Mouse (Mus musculus) MEL (cell line): ENCODE data around the gene Gm21970. TPM values are rescaled to one million over a fixed set of nuclear protein-coding genes. Genes with fewer than 3 reads are reported as not detected.

ENCODE experiments used
- DNase-seq: peaks from one replicate; pipeline ENCODE4 v3.0.0; 2011; ENCODE audit warnings: low read depth, low spot score
- H3K27ac ChIP-seq: 2 replicates; pipeline ENCODE4 v1.5.1; 2012; ENCODE audit warnings: low read depth, mild to moderate bottlenecking, control low read depth, low read length, moderate library complexity; ENCODE audit not compliant: control insufficient read depth
- H3K27me3 ChIP-seq, 2 experiments: fragments of 150-350 bp in 1 of 2; sonication (generic) in 1 of 2; 2 replicates each; pipeline ENCODE4 v1.6.1; 2012; ENCODE audit warnings: low read length in 2 of 2, mild to moderate bottlenecking in 2 of 2, improper control_type of control experiment in 1 of 2, moderate library complexity in 1 of 2; ENCODE audit not compliant: insufficient read depth in 2 of 2, control insufficient read depth in 1 of 2
- H3K36me3 ChIP-seq, 2 experiments: 2 replicates each; pipeline ENCODE4 v1.6.1; 2012 to 2014; ENCODE audit warnings: low read length in 2 of 2, improper control_type of control experiment in 1 of 2, inconsistent platforms in 1 of 2, mild to moderate bottlenecking in 1 of 2; ENCODE audit not compliant: insufficient read depth in 2 of 2, control insufficient read depth in 1 of 2
- H3K4me1 ChIP-seq, 2 experiments: fragments of 150-350 bp in 1 of 2; sonication (generic) in 1 of 2; 2 replicates each; pipeline ENCODE4 v1.6.1; 2012; ENCODE audit warnings: low read length in 2 of 2, improper control_type of control experiment in 1 of 2, mild to moderate bottlenecking in 1 of 2; ENCODE audit not compliant: insufficient read depth in 2 of 2, control insufficient read depth in 1 of 2
- H3K4me3 ChIP-seq, 2 experiments: fragments of 150-350 bp in 1 of 2; sonication (generic) in 1 of 2; 2 replicates each; pipeline ENCODE4 v1.5.1; 2012; ENCODE audit warnings: low read depth in 2 of 2, low read length in 2 of 2, mild to moderate bottlenecking in 2 of 2, moderate library complexity in 2 of 2, control low read depth in 1 of 2, improper control_type of control experiment in 1 of 2; ENCODE audit not compliant: control insufficient read depth in 1 of 2, insufficient read depth in 1 of 2
- H3K79me2 ChIP-seq: 2 replicates; pipeline ENCODE4 v1.6.1; 2012; ENCODE audit warnings: mild to moderate bottlenecking, low read length, moderate library complexity; ENCODE audit not compliant: control insufficient read depth, poor library complexity, insufficient read depth
- H3K9ac ChIP-seq: 2 replicates; pipeline ENCODE4 v1.6.1; 2012; ENCODE audit warnings: low read depth, mild to moderate bottlenecking, control low read depth, low read length, moderate library complexity; ENCODE audit not compliant: control insufficient read depth, poor library complexity, severe bottlenecking
- H3K9me3 ChIP-seq: fragments of 150-350 bp; sonication (generic); replicated peaks from 2 replicates; pipeline ENCODE4 v1.6.1; 2012; ENCODE audit warnings: mild to moderate bottlenecking, low read length, improper control_type of control experiment, moderate library complexity; ENCODE audit not compliant: insufficient read depth
- BHLHE40 ChIP-seq: IDR thresholded peaks from 2 replicates; pipeline ENCODE4 v1.6.1; 2012; ENCODE audit warnings: low read depth, mild to moderate bottlenecking, inconsistent platforms, low read length, improper control_type of control experiment, borderline replicate concordance
- CHD2 ChIP-seq: IDR thresholded peaks from 2 replicates; pipeline ENCODE4 v1.6.1; 2011; ENCODE audit warnings: low read length, improper control_type of control experiment
- CTCF ChIP-seq, 3 experiments: IDR thresholded peaks in 2 of 3; conservative IDR thresholded peaks in 1 of 3; 2 replicates each; pipeline ENCODE4 v1.5.1; 2011 to 2012; ENCODE audit warnings: low read length in 3 of 3, low read depth in 2 of 3, mild to moderate bottlenecking in 2 of 3, improper control_type of control experiment in 1 of 3, inconsistent platforms in 1 of 3, mixed read lengths in 1 of 3, moderate library complexity in 1 of 3; ENCODE audit not compliant: control insufficient read depth in 1 of 3, insufficient read depth in 1 of 3, poor library complexity in 1 of 3, severe bottlenecking in 1 of 3
- EP300 ChIP-seq, 2 experiments: IDR thresholded peaks; 2 replicates each; pipeline ENCODE4 v1.6.1; 2011; ENCODE audit warnings: improper control_type of control experiment in 2 of 2, low read length in 2 of 2, low read depth in 1 of 2, mild to moderate bottlenecking in 1 of 2
- MAFK ChIP-seq: IDR thresholded peaks from 2 replicates; pipeline ENCODE4 v1.6.1; 2011; ENCODE audit warnings: low read depth, mild to moderate bottlenecking, low read length, improper control_type of control experiment, borderline replicate concordance
- MAZ ChIP-seq: IDR thresholded peaks from 2 replicates; pipeline ENCODE4 v1.6.1; 2012; ENCODE audit warnings: low read depth, mild to moderate bottlenecking, inconsistent platforms, low read length, improper control_type of control experiment
- MEF2A ChIP-seq: IDR thresholded peaks from 2 replicates; pipeline ENCODE4 v1.6.1; 2014; ENCODE audit warnings: low read depth, mild to moderate bottlenecking, inconsistent platforms, low read length, improper control_type of control experiment; ENCODE audit not compliant: poor library complexity, insufficient replicate concordance, severe bottlenecking; ENCODE audit errors: extremely low read depth
- MYB ChIP-seq: IDR thresholded peaks from 2 replicates; pipeline ENCODE4 v1.6.1; 2011; ENCODE audit warnings: mild to moderate bottlenecking, low read depth, low read length, improper control_type of control experiment
- MYC ChIP-seq: IDR thresholded peaks from 2 replicates; pipeline ENCODE4 v1.6.1; 2011; ENCODE audit warnings: low read depth, mild to moderate bottlenecking, low read length, improper control_type of control experiment, moderate library complexity
- NELFE ChIP-seq: IDR thresholded peaks from 2 replicates; pipeline ENCODE4 v1.6.1; 2011; ENCODE audit warnings: low read depth, low read length, improper control_type of control experiment
- NRF1 ChIP-seq: IDR thresholded peaks from 2 replicates; pipeline ENCODE4 v1.6.1; 2014; ENCODE audit warnings: low read depth, mild to moderate bottlenecking, inconsistent platforms, low read length, improper control_type of control experiment, moderate library complexity; ENCODE audit not compliant: poor library complexity, insufficient read depth, severe bottlenecking
- POLR2AphosphoS5 ChIP-seq: IDR thresholded peaks from 2 replicates; pipeline ENCODE4 v1.6.1; 2012; ENCODE audit warnings: low read depth, borderline replicate concordance, mild to moderate bottlenecking, inconsistent platforms, low read length, moderate library complexity, mixed read lengths
- RCOR1 ChIP-seq: IDR thresholded peaks from 2 replicates; pipeline ENCODE4 v1.6.1; 2012; ENCODE audit warnings: low read depth, mild to moderate bottlenecking, inconsistent platforms, low read length, improper control_type of control experiment
- TAL1 ChIP-seq: IDR thresholded peaks from 2 replicates; pipeline ENCODE4 v1.6.1; 2012; ENCODE audit warnings: mild to moderate bottlenecking, inconsistent platforms, low read length, moderate library complexity, mixed read lengths
- TBP ChIP-seq: IDR thresholded peaks from 2 replicates; pipeline ENCODE4 v1.8.0; 2011; ENCODE audit warnings: low read depth, low read length, improper control_type of control experiment
- TCF12 ChIP-seq: IDR thresholded peaks from 2 replicates; pipeline ENCODE4 v1.6.1; 2014; ENCODE audit warnings: low read depth, mild to moderate bottlenecking, inconsistent platforms, low read length, improper control_type of control experiment, moderate library complexity
- USF1 ChIP-seq: IDR thresholded peaks from 2 replicates; pipeline ENCODE4 v1.6.1; 2014; ENCODE audit warnings: low read depth, mild to moderate bottlenecking, inconsistent platforms, low read length, improper control_type of control experiment, moderate library complexity
- USF2 ChIP-seq, 2 experiments: IDR thresholded peaks; 2 replicates each; pipeline ENCODE4 v1.6.1; 2011 to 2012; ENCODE audit warnings: improper control_type of control experiment in 2 of 2, low read length in 2 of 2, borderline replicate concordance in 1 of 2, inconsistent platforms in 1 of 2, low read depth in 1 of 2, mild to moderate bottlenecking in 1 of 2; ENCODE audit not compliant: insufficient read depth in 1 of 2
- ZC3H11A ChIP-seq: IDR thresholded peaks from 2 replicates; pipeline ENCODE4 v1.6.1; 2012; ENCODE audit warnings: low read depth, mild to moderate bottlenecking, inconsistent platforms, low read length, improper control_type of control experiment
- ZKSCAN1 ChIP-seq: IDR thresholded peaks from 2 replicates; pipeline ENCODE4 v1.6.1; 2012; ENCODE audit warnings: low read depth, mild to moderate bottlenecking, inconsistent platforms, low read length, improper control_type of control experiment, moderate library complexity
- ZNF384 ChIP-seq: IDR thresholded peaks from 2 replicates; pipeline ENCODE4 v1.6.1; 2012; ENCODE audit warnings: low read depth, mild to moderate bottlenecking, inconsistent platforms, low read length, improper control_type of control experiment
- polyA plus RNA-seq, 2 experiments: library from polyadenylated mRNA; stranded (reverse) in 1 of 2; unstranded in 1 of 2; fragments of >175 nt in 1 of 2; fragments of >200 nt in 1 of 2; gene quantifications; 2 replicates each; pipeline versions ENCODE4 v1.2.1 to v1.2.4; 2012; ENCODE audit warnings: low replicate concordance in 2 of 2, low read depth in 1 of 2; ENCODE audit not compliant: insufficient read length in 2 of 2, insufficient read depth in 1 of 2, missing spikeins in 1 of 2
- total RNA-seq: library from RNA; depleted of rRNA; stranded (reverse); fragments of 300-350 nt; gene quantifications from 2 replicates; pipeline ENCODE4 v1.2.3, GENCODE M21; 2012

Gm21970 gene
- total and polyA plus RNA-seq, 3 experiments: not detected

- Histone ChIP-seq H3K36me3 (peaks cover 0 to 26% of the 10 kb centered on the region in 2 experiments; a peak in 3 of 4 replicates), H3K27me3 (no peaks in the 10 kb centered on the region), H3K79me2 (no peaks in the 10 kb centered on the region), H3K9me3 (no peaks in the 10 kb centered on the region), H3K4me1 (peaks cover 16 to 19% of the 10 kb centered on the region in 2 experiments), H3K27ac (peak overlapping the region; percentile 31; the same call in 1 of the 2 replicates), H3K4me3 (no peak overlapping the region), H3K9ac (no peak overlapping the region)
- DNase-seq: no peak
- TF ChIP-seq CTCF (IDR thresholded peaks at IDR 0.05 in 2 of 3, conservative IDR thresholded peaks at IDR 0.05 in 1 of 3; ENCODE audit: control insufficient read depth in 1 of 3, insufficient read depth in 1 of 3, low read depth in 2 of 3, low read length in 3 of 3, poor library complexity in 1 of 3, severe bottlenecking in 1 of 3) (no peak), MYC (no peak), CHD2 (no peak), USF1 (no peak), ZNF384 (no peak), MAZ (no peak), MYB (no peak), USF2 (IDR thresholded peaks at IDR 0.05; ENCODE audit: borderline replicate concordance in 1 of 2, insufficient read depth in 1 of 2, low read depth in 1 of 2, low read length in 2 of 2) (no peak), RCOR1 (no peak), NELFE (no peak), MAFK (no peak), NRF1 (no peak)
Measured at GRCm38 (mm10) chr16:91398944-91399343, 7.4 kb downstream of the Gm21970 start.

- H3K9me3 ChIP-seq: no peaks in the 10 kb centered on the region
- no peak overlapping the region for H3K4me3 ChIP-seq
- DNase-seq: no peak
- H3K4me1 ChIP-seq: peaks cover 12 to 19% of the 10 kb centered on the region in 2 experiments
- H3K27me3 ChIP-seq: no peaks in the 10 kb centered on the region
- H3K79me2 ChIP-seq: peaks cover 4% of the 10 kb centered on the region; the same call in 1 of the 2 replicates
- H3K9ac ChIP-seq: no peak overlapping the region
- TF ChIP-seq TAL1 (no peak), MYC (no peak)
- H3K36me3 ChIP-seq: peaks cover 0 to 19% of the 10 kb centered on the region in 2 experiments; a peak in 2 of 4 replicates
- H3K27ac ChIP-seq: no peak overlapping the region
Measured at GRCm38 (mm10) chr16:91401569-91402165, 10.1 kb downstream of the Gm21970 start.

- Histone ChIP-seq H3K9me3 (no peaks in the 10 kb centered on the region), H3K4me1 (peaks cover 6 to 13% of the 10 kb centered on the region in 2 experiments; a peak in 2 of 4 replicates), H3K36me3 (peaks cover 0 to 13% of the 10 kb centered on the region in 2 experiments; a peak in 2 of 4 replicates), H3K4me3 (no peak overlapping the region), H3K79me2 (peaks cover 4% of the 10 kb centered on the region; the same call in 1 of the 2 replicates), H3K27me3 (no peaks in the 10 kb centered on the region), H3K9ac (no peak overlapping the region), H3K27ac (no peak overlapping the region)
- TF ChIP-seq POLR2AphosphoS5 (no peak), ZKSCAN1 (no peak), TCF12 (no peak), TBP (no peak), CTCF (IDR thresholded peaks at IDR 0.05 in 2 of 3, conservative IDR thresholded peaks at IDR 0.05 in 1 of 3; ENCODE audit: control insufficient read depth in 1 of 3, insufficient read depth in 1 of 3, low read depth in 2 of 3, low read length in 3 of 3, poor library complexity in 1 of 3, severe bottlenecking in 1 of 3) (no peak), USF1 (no peak), ZC3H11A (no peak), ZNF384 (no peak), EP300 (IDR thresholded peaks at IDR 0.05; ENCODE audit: low read depth in 1 of 2, low read length in 2 of 2) (no peak), MEF2A (no peak), BHLHE40 (no peak), RCOR1 (no peak)
- DNase-seq: no peak
Measured at GRCm38 (mm10) chr16:91403784-91404183, 12.3 kb downstream of the Gm21970 start.
